Mouse (Mus musculus): ENCODE measurements around the gene Slco1a6. TPM values are rescaled to one million over a fixed set of nuclear protein-coding genes. Genes with fewer than 3 reads are reported as not detected.

Gene Slco1a6
- polyA plus RNA-seq, 1 experiment from 2014 or later, result not detected

DNA sequence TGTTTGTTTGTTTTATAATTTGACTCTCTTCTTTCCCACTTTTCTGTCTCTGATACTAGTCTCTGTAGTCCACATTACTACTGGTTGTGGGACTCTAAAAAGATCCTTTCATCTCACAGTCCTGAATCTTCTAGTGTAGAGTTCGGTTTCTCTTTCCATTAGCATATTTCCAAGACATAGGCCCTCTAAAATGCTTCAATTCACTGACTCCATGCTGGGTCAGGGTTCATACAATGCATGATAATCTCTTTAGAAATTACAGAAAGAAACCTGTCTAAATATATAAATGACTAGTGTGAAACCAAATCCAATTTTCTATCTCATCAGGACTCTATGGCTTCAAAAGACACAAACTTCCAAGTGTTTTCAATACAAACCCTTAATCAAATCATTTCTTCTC lies 160.6 kb downstream of the Slco1a6 start:
- Histone ChIP-seq H3K27ac (ENCODE audit: low read length) (no peak overlapping the region), H3K9me3 (replicated peaks; ENCODE audit: control insufficient read depth, low read length) (no peaks in the 10 kb centered on the region), H3K9ac (ENCODE audit: low read depth, low read length) (no peak overlapping the region), H3K4me3 (ENCODE audit: low read depth, low read length) (no peak overlapping the region), H3K36me3 (ENCODE audit: control insufficient read depth, insufficient read depth) (no peaks in the 10 kb centered on the region), H3K4me2 (ENCODE audit: low read depth, low read length) (no peak overlapping the region), H3K27me3 (ENCODE audit: control insufficient read depth, insufficient read depth, low read depth, low read length) (no peaks in the 10 kb centered on the region), H3K4me1 (ENCODE audit: control insufficient read depth, low read depth, low read length) (no peaks in the 10 kb centered on the region)
- ATAC-seq (ENCODE audit: low read depth), result no peak
- WGBS (ENCODE audit: insufficient replicate concordance), result 61% methylated on average over 1 of the region's 1 CpGs

DNA sequence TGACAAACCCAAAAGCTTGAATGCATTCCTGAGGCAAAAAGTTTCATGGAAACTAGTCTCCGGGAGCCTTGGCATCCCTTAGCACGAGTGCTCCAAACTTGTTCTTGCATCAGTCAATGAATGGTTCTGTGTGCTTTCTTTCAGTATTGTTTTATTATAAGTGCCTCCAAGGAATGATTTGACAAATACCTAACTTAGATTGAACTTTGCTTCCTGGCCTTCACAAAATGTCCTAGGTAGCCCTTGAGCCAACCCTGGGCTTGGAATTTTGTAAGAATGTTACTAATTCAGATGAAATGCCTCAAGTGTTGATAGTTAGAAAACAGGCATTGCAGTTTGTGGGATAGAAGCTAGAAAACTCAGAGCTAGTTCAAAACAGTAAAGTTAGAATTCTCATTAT lies 162.6 kb downstream of the Slco1a6 start:
- Histone ChIP-seq H3K4me3 (ENCODE audit: low read depth, low read length) (no peak overlapping the region), H3K9ac (ENCODE audit: low read depth, low read length) (no peak overlapping the region), H3K4me1 (ENCODE audit: control insufficient read depth, low read depth, low read length) (no peaks in the 10 kb centered on the region), H3K27ac (ENCODE audit: low read length) (no peak overlapping the region), H3K27me3 (ENCODE audit: control insufficient read depth, insufficient read depth, low read depth, low read length) (no peaks in the 10 kb centered on the region), H3K9me3 (replicated peaks; ENCODE audit: control insufficient read depth, low read length) (peaks cover 2% of the 10 kb centered on the region), H3K36me3 (ENCODE audit: control insufficient read depth, insufficient read depth) (no peaks in the 10 kb centered on the region), H3K4me2 (ENCODE audit: low read depth, low read length) (no peak overlapping the region)
- WGBS (ENCODE audit: insufficient replicate concordance), result 65% methylated on average over 2 of the region's 2 CpGs
- no peak for ATAC-seq (ENCODE audit: low read depth)

DNA sequence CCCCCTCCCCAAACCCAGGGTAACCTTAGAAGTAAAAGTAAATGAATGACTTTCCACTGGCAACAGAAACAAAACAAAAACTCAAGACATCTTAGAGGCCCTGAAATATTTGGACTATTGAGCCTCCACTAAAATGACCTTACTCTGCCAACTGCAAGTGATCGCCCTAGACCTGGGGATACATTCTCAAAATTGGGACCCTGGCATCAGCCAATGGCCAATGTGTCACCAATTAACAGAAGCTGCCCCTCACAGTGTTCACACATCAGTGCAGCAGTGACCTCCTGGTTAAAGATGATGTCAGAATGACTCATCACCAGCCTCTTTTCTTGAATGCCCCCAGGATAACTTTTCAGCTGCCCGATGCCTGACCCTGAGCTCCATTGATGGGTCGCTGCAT lies 166.4 kb downstream of the Slco1a6 start:
- Histone ChIP-seq H3K4me1 (ENCODE audit: control insufficient read depth, low read depth, low read length) (no peaks in the 10 kb centered on the region), H3K36me3 (ENCODE audit: control insufficient read depth, insufficient read depth) (no peaks in the 10 kb centered on the region), H3K9ac (ENCODE audit: low read depth, low read length) (no peak overlapping the region), H3K4me2 (ENCODE audit: low read depth, low read length) (no peak overlapping the region), H3K9me3 (replicated peaks; ENCODE audit: control insufficient read depth, low read length) (peaks cover 3% of the 10 kb centered on the region), H3K27me3 (ENCODE audit: control insufficient read depth, insufficient read depth, low read depth, low read length) (no peaks in the 10 kb centered on the region), H3K27ac (ENCODE audit: low read length) (no peak overlapping the region), H3K4me3 (ENCODE audit: low read depth, low read length) (no peak overlapping the region)
- WGBS (ENCODE audit: insufficient replicate concordance), result 59% methylated on average over 3 of the region's 3 CpGs
- ATAC-seq (ENCODE audit: low read depth), result no peak

GRCm38 (mm10) chr6:142040306-142041175 lies 167.8 kb downstream of the Slco1a6 start:
- no peaks in the 10 kb centered on the region for H3K4me1 ChIP-seq (ENCODE audit: control insufficient read depth, low read depth, low read length)
- no peaks in the 10 kb centered on the region for H3K36me3 ChIP-seq (ENCODE audit: control insufficient read depth, insufficient read depth)
- ATAC-seq (ENCODE audit: low read depth), result no peak
- H3K9ac ChIP-seq (ENCODE audit: low read depth, low read length), result no peak overlapping the region
- no peak overlapping the region for H3K4me2 ChIP-seq (ENCODE audit: low read depth, low read length)
- no peak overlapping the region for H3K27ac ChIP-seq (ENCODE audit: low read length)
- H3K27me3 ChIP-seq (ENCODE audit: control insufficient read depth, insufficient read depth, low read depth, low read length), result no peaks in the 10 kb centered on the region
- peaks cover 3% of the 10 kb centered on the region for H3K9me3 ChIP-seq (replicated peaks; ENCODE audit: control insufficient read depth, low read length)
- 40% methylated on average over 16 of the region's 16 CpGs for WGBS (ENCODE audit: insufficient replicate concordance)
- no peak overlapping the region for H3K4me3 ChIP-seq (ENCODE audit: low read depth, low read length)

DNA sequence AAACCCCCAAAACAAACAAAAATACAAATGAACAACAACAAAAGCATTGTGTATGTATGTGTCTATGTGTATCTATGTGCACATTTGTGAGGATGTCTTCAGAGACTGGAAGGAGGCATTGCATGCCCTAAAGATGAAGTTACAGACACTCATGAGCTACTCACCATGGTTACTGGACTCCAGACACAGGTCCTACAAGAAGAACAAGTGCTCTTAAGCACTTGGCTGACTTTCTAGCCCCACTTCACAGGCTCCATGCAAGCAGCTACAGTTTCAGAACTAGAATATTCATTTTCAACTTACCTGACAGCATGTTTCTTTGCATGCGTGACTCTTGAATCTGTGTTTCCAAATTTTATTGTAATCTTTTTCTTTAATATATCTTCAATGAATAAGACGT lies 172.6 kb downstream of the Slco1a6 start:
- Histone ChIP-seq H3K4me1 (ENCODE audit: control insufficient read depth, low read depth, low read length) (no peaks in the 10 kb centered on the region), H3K9me3 (replicated peaks; ENCODE audit: control insufficient read depth, low read length) (peaks cover 1% of the 10 kb centered on the region), H3K27me3 (ENCODE audit: control insufficient read depth, insufficient read depth, low read depth, low read length) (no peaks in the 10 kb centered on the region), H3K27ac (ENCODE audit: low read length) (no peak overlapping the region), H3K4me2 (ENCODE audit: low read depth, low read length) (no peak overlapping the region), H3K36me3 (ENCODE audit: control insufficient read depth, insufficient read depth) (no peaks in the 10 kb centered on the region), H3K4me3 (ENCODE audit: low read depth, low read length) (no peak overlapping the region), H3K9ac (ENCODE audit: low read depth, low read length) (no peak overlapping the region)
- WGBS (ENCODE audit: insufficient replicate concordance), result 45% methylated on average over 2 of the region's 2 CpGs
- ATAC-seq (ENCODE audit: low read depth), result no peak

Other genes starting within 250 kb of the Slco1a6 start
- not detected in 2 replicates for gene Gm6614, start 197.1 kb downstream of the Slco1a6 start, polyA plus RNA-seq (2015; fragmentation: Nextera tagmentation; extraction: Ambion mirVana)
- gene Iapp, start 89.9 kb upstream of the Slco1a6 start, polyA plus RNA-seq (2015; fragmentation: Nextera tagmentation; extraction: Ambion mirVana), result 2.0 TPM in 1 of 2 replicates, not detected in the other
- 0.05 TPM in 1 of 2 replicates, not detected in the other for gene Slco1a5, start 114.5 kb upstream of the Slco1a6 start, polyA plus RNA-seq (2015; fragmentation: Nextera tagmentation; extraction: Ambion mirVana)
- gene Pyroxd1, start 137.1 kb upstream of the Slco1a6 start, polyA plus RNA-seq (2015; fragmentation: Nextera tagmentation; extraction: Ambion mirVana), result 5.6 and 6.3 TPM in 2 replicates
- 12.1 and 13.8 TPM in 2 replicates for gene Recql, start 178.6 kb upstream of the Slco1a6 start, polyA plus RNA-seq (2015; fragmentation: Nextera tagmentation; extraction: Ambion mirVana)
- gene Golt1b, start 178.7 kb upstream of the Slco1a6 start, polyA plus RNA-seq (2015; fragmentation: Nextera tagmentation; extraction: Ambion mirVana), result 26.1 and 27.3 TPM in 2 replicates
- 0.06 and 0.27 TPM in 2 replicates for gene Spx, start 204.9 kb upstream of the Slco1a6 start, polyA plus RNA-seq (2015; fragmentation: Nextera tagmentation; extraction: Ambion mirVana)

Measured in liver, embryonic 16.5 days (tissue).